Mouse (Mus musculus) mesoderm, embryonic 11.5 days (tissue): ENCODE measurements at regions not wholly inside any gene's neighbourhood (a gene's known extent, or its start where the extent isn't known, plus 50 kb on each side); places are given as distances from the start of the nearest gene placed in this dataset.

Experiments
- DNase-seq: peaks from one replicate; pipeline ENCODE4 v3.0.0-alpha.2; 2012; ENCODE audit warnings: low read depth, low spot score

DNA sequence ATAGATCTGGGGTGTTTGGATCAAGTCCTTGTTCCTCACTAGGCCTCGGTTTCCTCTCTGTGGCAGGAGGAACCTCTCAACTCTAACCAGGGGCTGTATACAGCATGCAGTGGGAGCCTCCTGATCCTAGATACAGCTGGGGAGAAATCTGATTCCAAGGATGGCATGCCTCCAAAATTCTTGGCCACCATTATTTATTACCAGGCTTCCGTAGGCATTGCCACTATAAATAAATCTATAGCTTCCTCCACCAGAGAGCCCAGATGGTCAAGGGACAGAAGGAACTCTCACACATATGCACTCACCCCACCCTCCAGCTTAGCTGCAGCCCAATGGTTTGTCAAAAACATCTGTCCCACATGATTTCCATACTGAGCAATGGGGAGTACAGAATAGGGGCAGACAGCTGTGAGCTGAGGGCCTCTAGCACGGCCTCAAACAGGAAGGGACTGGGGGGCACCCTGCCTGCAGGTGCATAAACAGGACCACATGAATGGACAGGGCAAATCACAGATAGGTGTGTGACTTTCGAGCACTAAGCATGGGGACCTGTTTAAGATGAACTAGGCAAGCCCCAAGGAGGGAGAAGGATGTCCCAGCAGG lies 100.8 kb upstream of the Mgme1 start:
- no peak for DNase-seq

GRCm38 (mm10) chr2:144172100-144172770 lies 98.2 kb upstream of the Mgme1 start:
- peak; percentile 79 for DNase-seq

DNA sequence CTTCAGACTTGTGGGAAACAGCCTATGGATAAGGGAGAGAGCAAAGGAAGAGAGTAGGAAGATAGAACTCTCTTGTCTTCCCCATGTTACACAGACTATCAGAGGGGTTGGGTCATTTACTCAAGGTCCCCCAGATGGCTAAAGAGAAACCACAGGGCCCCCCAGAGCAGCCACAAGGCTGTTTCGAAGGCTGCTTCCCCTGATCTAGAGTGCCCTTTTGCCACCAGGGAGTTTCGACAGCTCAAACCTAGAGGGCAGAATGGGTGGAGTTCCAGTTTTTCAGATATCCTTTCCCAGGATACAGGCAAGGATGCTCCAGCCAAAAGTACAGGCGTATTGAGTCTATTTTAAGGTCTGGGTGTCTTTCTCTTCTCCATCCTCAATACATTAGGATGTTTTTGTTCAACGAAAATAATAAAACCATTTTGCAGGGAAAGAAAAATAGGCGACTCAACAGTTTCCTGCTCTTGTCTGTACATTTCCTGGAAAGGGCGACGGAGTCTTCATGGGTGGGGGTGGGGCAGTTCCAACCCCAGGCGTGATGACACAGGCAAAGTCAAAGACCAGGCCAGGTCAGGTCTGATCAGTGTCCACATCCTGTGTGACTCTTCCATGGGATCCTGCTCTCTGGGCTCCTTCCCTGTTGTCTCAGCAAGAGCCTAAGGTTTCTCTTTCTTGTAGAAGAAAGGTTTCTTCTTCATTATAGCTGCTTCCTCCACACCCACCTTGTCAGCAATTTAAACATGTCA lies 96.9 kb upstream of the Mgme1 start:
- no peak for DNase-seq

DNA sequence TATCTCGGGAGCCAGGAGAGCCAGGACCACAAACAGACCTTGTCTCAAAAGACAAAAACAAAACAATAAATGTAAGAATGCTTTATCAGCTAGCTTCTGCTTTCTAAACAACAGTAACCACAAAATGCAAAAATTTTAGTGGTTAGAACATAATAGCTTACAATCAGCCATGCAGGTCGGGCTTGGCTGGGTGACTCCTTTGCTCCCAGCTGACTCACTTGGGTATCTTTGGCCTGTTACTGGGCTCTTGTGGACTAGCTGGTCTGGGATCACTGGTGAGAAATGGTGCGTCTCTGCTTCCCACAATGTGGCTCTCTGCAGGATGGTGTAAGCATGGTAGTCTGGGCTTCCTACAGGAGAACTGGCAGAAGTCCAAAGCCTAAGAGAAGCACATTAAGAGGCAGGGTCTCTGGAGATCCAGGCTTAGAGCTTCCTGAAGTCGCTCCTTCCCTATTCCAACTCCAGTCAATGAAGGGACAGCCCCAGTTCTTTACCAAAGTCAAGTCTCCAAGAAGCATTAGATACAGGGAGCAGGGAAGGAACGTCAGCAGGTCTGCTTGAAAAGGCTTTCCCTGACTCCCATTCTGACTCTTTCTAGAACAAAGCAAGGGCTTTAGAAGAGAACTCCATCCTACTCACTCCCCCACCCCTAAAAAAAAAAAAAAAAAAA lies 96.0 kb upstream of the Mgme1 start:
- DNase-seq, result no peak

DNA sequence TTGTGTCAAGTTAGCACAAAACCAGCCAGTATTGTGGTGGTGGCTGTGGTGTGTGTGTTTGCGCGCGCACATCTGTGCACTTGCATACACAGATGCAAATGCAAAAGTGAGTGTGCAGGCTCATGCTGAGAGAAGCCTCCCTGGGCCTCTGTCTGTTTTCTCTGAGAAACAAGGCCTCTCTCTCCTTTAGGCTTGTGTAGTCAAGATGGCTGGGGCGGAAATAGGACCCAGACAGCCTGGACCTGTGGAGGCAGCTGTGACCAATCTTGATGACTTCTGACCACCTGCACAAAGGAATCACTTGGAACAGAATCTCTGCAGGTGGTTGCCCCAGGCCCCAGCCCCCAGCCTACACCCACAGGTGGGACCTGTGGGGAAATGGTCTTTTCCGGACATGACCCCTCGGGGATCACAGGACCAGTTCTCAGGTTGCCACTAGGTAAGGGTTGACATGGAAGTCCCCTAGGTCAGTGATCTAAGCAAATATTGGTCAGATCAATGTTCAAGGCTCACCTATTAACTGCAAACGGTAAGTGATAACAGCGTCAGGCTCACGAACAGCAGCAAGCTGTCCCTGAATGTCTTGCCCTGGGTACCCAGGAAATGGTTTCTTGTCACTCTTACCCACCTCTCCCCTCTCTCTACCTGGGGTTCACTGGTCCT lies 93.8 kb upstream of the Mgme1 start:
- no peak for DNase-seq

DNA sequence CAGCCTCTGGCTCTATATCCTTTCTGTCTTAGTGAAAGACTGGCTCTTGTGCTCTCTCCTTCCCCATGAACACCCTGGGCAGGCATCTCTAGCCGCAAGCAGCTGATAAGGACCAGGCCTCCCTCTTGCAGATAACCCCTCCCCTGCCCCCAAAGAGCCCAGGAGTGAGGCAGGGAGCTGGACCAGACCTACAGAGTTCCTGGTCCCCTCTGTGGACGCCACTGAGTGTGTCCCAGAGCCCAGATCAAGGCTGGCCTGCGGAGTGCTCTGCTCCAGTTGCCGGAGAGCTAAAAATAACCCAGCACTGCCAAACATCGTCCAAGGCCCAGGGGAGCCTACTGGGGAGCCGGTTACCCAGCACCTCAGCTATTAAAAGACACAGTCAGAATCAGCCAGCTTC lies 93.2 kb upstream of the Mgme1 start:
- DNase-seq, result no peak

GRCm38 (mm10) chr2:144177920-144178319 lies 92.5 kb upstream of the Mgme1 start:
- DNase-seq, result no peak

- DNase-seq, result no peak
Measured at GRCm38 (mm10) chr2:144182108-144182507, 88.4 kb upstream of the Mgme1 start.

DNA sequence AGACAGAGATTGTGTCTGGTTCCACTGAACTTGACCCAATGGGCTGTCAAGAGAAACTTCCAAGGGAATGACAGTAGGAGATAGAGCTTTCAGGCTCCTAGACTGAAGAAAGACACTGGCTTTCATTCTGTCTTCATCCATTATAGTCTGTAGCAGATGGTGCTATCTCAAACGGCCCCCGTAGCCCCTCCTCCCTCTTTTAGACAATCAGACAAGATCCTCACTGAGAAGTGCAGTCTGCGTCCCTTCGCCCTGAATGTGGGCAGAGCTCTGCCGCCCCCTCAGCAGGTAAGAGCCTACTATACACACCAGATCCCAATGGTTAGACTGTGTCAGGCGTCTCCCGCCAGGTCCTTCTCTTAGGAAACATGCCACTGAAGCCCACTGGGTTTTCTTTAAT lies 87.9 kb upstream of the Mgme1 start:
- no peak for DNase-seq

DNA sequence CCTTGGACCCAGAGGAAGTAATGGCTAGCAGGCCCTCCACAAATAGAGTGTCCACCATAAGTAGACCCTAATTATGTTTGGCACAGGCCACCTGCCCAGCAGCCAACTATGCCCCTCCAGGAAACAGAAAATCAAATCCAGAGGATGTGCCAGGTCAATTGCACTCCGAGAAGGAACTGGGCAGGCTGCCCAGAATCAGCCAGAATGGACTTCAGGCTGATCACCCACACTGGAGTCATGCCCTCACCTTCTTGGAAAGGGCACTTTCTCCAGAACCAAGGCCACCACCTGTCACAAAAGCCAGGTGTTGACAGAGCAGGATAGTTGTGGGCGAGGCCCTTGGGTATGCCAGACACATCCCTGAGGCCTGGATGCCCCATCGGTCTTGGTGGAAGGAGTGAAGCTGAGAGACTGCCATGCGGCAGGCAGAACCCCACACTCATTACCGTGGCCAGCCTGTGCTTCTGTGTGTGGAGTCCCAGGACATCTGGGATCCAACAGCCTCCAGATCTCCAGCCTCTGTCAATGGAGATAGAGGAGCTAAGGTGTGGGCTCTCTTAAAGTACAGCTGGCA lies 87.0 kb upstream of the Mgme1 start:
- DNase-seq, result no peak

- DNase-seq, result no peak
Measured at GRCm38 (mm10) chr2:144185175-144185574, 85.3 kb upstream of the Mgme1 start.

DNA sequence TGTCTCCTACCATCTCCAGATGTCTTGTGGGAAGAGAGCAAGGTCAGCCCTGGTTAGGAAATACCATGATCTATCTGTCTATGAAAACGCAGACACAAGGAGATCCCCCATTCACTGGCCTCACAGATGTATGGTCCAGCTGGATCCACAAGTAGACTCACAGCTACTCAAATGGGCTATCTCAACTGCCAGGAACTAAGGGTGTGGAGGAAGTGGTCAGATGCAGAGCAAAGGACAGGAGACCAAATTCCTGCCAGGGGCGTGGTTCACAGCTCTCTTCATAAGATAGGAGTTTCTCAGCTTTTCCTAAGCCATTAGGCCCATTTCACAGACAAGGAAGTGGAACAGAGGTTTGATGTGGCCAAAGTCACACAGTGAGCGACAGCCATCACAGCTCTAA lies 84.0 kb upstream of the Mgme1 start:
- DNase-seq, result no peak

DNA sequence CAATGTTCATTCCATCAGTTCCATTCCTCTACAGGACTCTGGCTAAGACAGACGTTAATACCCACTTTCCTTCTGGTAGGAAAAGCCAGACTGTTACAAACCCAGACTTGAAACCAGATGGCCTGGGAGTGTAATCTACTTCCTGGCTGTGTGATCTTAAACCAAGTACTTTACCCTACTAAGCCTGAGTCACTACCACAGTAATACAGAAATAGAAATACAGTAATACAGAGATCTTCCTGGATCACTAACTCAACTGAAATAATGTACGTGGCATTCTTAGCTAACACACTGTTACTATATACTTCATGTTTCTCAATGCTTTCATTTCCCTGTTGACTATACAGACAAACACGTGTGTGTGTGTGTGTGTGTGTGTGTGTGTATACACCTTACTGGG lies 82.4 kb upstream of the Mgme1 start:
- no peak for DNase-seq

- DNase-seq, result no peak
Measured at GRCm38 (mm10) chr2:144188485-144188884, 82.0 kb upstream of the Mgme1 start.

DNA sequence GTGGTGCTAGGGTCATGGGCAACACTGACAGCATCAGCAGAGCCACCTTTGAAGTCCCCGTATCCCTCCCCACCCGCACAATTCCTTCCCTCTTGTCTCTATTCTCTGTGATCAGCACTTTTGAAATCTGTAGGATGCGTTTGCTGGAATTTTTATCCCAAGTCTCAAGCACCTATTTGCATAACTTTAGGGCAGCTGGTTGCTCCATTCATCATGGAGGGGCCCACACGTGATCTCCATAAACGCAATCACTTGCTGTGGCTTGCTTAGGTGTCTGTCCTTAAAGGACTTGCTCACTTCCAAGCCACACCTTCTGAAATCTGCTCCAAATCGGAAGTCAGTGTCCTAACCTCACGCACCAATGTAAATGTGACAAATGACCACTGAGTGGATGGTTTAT lies 80.7 kb upstream of the Mgme1 start:
- DNase-seq, result no peak

GRCm38 (mm10) chr2:144191018-144191417 lies 79.4 kb upstream of the Mgme1 start:
- no peak for DNase-seq

- no peak for DNase-seq
Measured at GRCm38 (mm10) chr2:144191707-144192106, 78.8 kb upstream of the Mgme1 start.

GRCm38 (mm10) chr2:144192428-144192827 lies 78.0 kb upstream of the Mgme1 start:
- no peak for DNase-seq

DNA sequence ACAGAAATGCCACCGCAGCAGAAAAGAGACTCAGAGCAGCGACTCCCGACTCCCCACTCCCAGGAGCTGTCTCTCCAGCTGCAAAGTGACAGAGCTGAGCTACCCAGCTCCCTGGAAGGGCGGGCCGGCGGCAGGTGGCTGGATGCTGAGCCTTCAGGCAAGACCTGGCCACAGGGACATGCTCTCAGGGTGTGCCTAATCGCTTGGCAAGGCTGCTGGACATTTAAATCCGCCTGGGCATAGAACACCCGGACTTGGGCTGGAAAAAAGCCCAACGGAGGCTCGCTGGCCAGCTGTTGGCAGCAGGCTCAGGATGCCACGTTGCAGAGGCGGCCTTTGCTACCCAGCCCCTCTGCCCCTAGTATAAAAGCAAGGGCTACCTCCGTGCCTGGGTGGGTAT lies 74.6 kb upstream of the Mgme1 start:
- DNase-seq, result no peak

DNA sequence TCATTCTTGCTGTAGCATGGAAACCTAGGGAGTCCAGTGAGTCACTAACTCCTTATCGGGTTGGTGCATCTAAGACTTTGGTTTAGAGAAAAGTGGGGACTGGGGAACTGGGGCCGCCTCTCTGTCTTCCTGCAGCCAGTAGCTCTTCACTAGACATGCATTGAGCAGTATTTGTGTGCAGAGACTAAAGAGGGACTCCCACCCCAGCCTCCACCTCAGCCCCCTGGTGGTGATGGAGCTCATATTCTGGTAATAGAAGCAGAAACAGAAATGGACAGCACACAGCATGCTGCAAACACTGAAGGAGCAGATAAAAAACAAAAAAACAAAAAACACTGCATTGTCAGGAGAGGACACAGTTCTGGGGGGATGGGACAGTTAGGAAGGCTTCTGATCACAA lies 73.3 kb upstream of the Mgme1 start:
- peak; percentile 29 for DNase-seq

GRCm38 (mm10) chr2:144198326-144199051 lies 72.0 kb upstream of the Mgme1 start:
- no peak for DNase-seq
